Mouse (Mus musculus) limb, embryonic 15.5 days (tissue): ENCODE measurements around the gene Hnrnpc. TPM values are rescaled to one million over a fixed set of nuclear protein-coding genes. Genes with fewer than 3 reads are reported as not detected.

Experiments
- ATAC-seq: fragments of 200-750 bp; cut with Nextera tagmentation; 2 replicates; pipeline ENCODE4 v1.8.0; 2017; ENCODE audit warnings: low read depth, moderate TSS enrichment; ENCODE audit not compliant: insufficient number of reproducible peaks, low FRiP score, low TSS enrichment
- H3K27ac ChIP-seq: fragments of 300-500 bp; sonication (generic); 2 replicates; pipeline ENCODE4 v1.5.1; 2015; ENCODE audit warnings: moderate library complexity, mild to moderate bottlenecking, inconsistent platforms
- H3K27me3 ChIP-seq: fragments of 300-500 bp; sonication (generic); 2 replicates; pipeline ENCODE4 v1.6.1; 2015; ENCODE audit warnings: inconsistent platforms
- H3K36me3 ChIP-seq: fragments of 300-500 bp; sonication (generic); 2 replicates; pipeline ENCODE4 v1.6.1; 2015; ENCODE audit warnings: inconsistent platforms
- H3K4me1 ChIP-seq: fragments of 300-500 bp; sonication (generic); 2 replicates; pipeline ENCODE4 v1.6.1; 2015; ENCODE audit warnings: inconsistent platforms
- H3K4me2 ChIP-seq: fragments of 300-500 bp; sonication (generic); 2 replicates; pipeline ENCODE4 v1.6.1; 2015; ENCODE audit warnings: mild to moderate bottlenecking, inconsistent platforms
- H3K4me3 ChIP-seq: fragments of 300-500 bp; sonication (generic); 2 replicates; pipeline ENCODE4 v1.5.1; 2015; ENCODE audit warnings: mild to moderate bottlenecking, inconsistent platforms
- H3K9ac ChIP-seq: fragments of 300-500 bp; sonication (generic); 2 replicates; pipeline ENCODE4 v1.6.1; 2015; ENCODE audit warnings: inconsistent platforms
- H3K9me3 ChIP-seq: fragments of 300-500 bp; sonication (generic); 2 replicates; pipeline ENCODE4 v1.6.1; 2016; ENCODE audit warnings: inconsistent platforms
- WGBS: fragments of 180-500 bp; shearing (Covaris S2); methylation state at CpG from one replicate; pipeline ENCODE4 v1.1.7; 2015; 5-methylcytosine and 5-hydroxymethylcytosine counted together
- polyA plus RNA-seq: library from polyadenylated mRNA; unstranded; fragments of >200 nt; fragmentation: Nextera tagmentation; extraction: Ambion mirVana; gene quantifications from 2 replicates; pipeline ENCODE4 v1.2.1, GENCODE M21; 2015

Gene Hnrnpc
- 520 and 558 TPM in 2 replicates for polyA plus RNA-seq

- Histone ChIP-seq H3K9me3 (no peaks in the 10 kb centered on the region), H3K4me1 (peaks cover 25% of the 10 kb centered on the region), H3K27ac (peak within 1 kb of the TSS; percentile 97), H3K36me3 (peaks cover 9% of the 10 kb centered on the region), H3K27me3 (no peaks in the 10 kb centered on the region), H3K4me3 (peak within 1 kb of the TSS; percentile 87), H3K9ac (peak within 1 kb of the TSS; percentile 97), H3K4me2 (peak within 1 kb of the TSS; percentile 59)
- ATAC-seq = peak; percentile 98
- WGBS = under 1% methylated on average over 50 of the region's 50 CpGs
Measured at GRCm38 (mm10) chr14:52103856-52104676, at the start of gene Hnrnpc. Hnrnpc (minus strand) TSS chr14:52104028.

- Histone ChIP-seq H3K36me3 (no peaks in the 10 kb centered on the region), H3K27ac (no peak overlapping the region), H3K9ac (no peak overlapping the region), H3K4me3 (no peak overlapping the region), H3K27me3 (no peaks in the 10 kb centered on the region), H3K4me2 (no peak overlapping the region), H3K4me1 (no peaks in the 10 kb centered on the region), H3K9me3 (no peaks in the 10 kb centered on the region)
- no peak for ATAC-seq
- 66% methylated on average over 3 of the region's 3 CpGs for WGBS
Measured at GRCm38 (mm10) chr14:52152613-52153012, 48.8 kb upstream of the Hnrnpc start.

- Histone ChIP-seq H3K4me3 (no peak overlapping the region), H3K36me3 (no peaks in the 10 kb centered on the region), H3K4me1 (no peaks in the 10 kb centered on the region), H3K9ac (no peak overlapping the region), H3K27ac (no peak overlapping the region), H3K9me3 (no peaks in the 10 kb centered on the region), H3K4me2 (no peak overlapping the region), H3K27me3 (no peaks in the 10 kb centered on the region)
- ATAC-seq = no peak
- 30% methylated on average over 7 of the region's 7 CpGs for WGBS
Measured at GRCm38 (mm10) chr14:52152179-52152578, 48.4 kb upstream of the Hnrnpc start.

- Histone ChIP-seq H3K4me3 (no peak overlapping the region), H3K4me2 (no peak overlapping the region), H3K4me1 (no peaks in the 10 kb centered on the region), H3K36me3 (no peaks in the 10 kb centered on the region), H3K9me3 (no peaks in the 10 kb centered on the region), H3K27ac (no peak overlapping the region), H3K27me3 (no peaks in the 10 kb centered on the region), H3K9ac (no peak overlapping the region)
- 45% methylated on average over 4 of the region's 4 CpGs for WGBS
- no peak for ATAC-seq
Measured at GRCm38 (mm10) chr14:52149888-52150287, 46.1 kb upstream of the Hnrnpc start.

GRCm38 (mm10) chr14:52146540-52146939 is 42.7 kb upstream of the Hnrnpc start:
- no peak overlapping the region for H3K9ac ChIP-seq
- no peaks in the 10 kb centered on the region for H3K4me1 ChIP-seq
- H3K36me3 ChIP-seq = no peaks in the 10 kb centered on the region
- H3K4me2 ChIP-seq = no peak overlapping the region
- ATAC-seq = no peak
- H3K27me3 ChIP-seq = no peaks in the 10 kb centered on the region
- H3K27ac ChIP-seq = no peak overlapping the region
- no peak overlapping the region for H3K4me3 ChIP-seq
- WGBS = 68% methylated on average over 4 of the region's 4 CpGs
- no peaks in the 10 kb centered on the region for H3K9me3 ChIP-seq

GRCm38 (mm10) chr14:52144165-52144564 is 40.3 kb upstream of the Hnrnpc start:
- ATAC-seq = no peak
- H3K4me3 ChIP-seq = no peak overlapping the region
- no peaks in the 10 kb centered on the region for H3K9me3 ChIP-seq
- H3K4me1 ChIP-seq = peaks cover 9% of the 10 kb centered on the region
- H3K36me3 ChIP-seq = no peaks in the 10 kb centered on the region
- no peak overlapping the region for H3K27ac ChIP-seq
- no peaks in the 10 kb centered on the region for H3K27me3 ChIP-seq
- 59% methylated on average over 4 of the region's 4 CpGs for WGBS
- H3K4me2 ChIP-seq = no peak overlapping the region
- H3K9ac ChIP-seq = no peak overlapping the region

- 65% methylated on average over 16 of the region's 16 CpGs for WGBS
- no peak for ATAC-seq
- no peak overlapping the region for H3K9ac ChIP-seq
- H3K27me3 ChIP-seq = no peaks in the 10 kb centered on the region
- H3K4me1 ChIP-seq = peaks cover 9% of the 10 kb centered on the region
- H3K4me2 ChIP-seq = 0 out of 2 replicates have a peak overlapping the region, but pooled peaks have one; percentile 29
- no peaks in the 10 kb centered on the region for H3K9me3 ChIP-seq
- no peaks in the 10 kb centered on the region for H3K36me3 ChIP-seq
- H3K27ac ChIP-seq = no peak overlapping the region
- H3K4me3 ChIP-seq = no peak overlapping the region
Measured at GRCm38 (mm10) chr14:52141445-52142127, 37.8 kb upstream of the Hnrnpc start.

GRCm38 (mm10) chr14:52140577-52141444 is 37.0 kb upstream of the Hnrnpc start:
- no peak overlapping the region for H3K27ac ChIP-seq
- H3K9ac ChIP-seq = no peak overlapping the region
- H3K36me3 ChIP-seq = no peaks in the 10 kb centered on the region
- no peak for ATAC-seq
- H3K27me3 ChIP-seq = no peaks in the 10 kb centered on the region
- H3K4me3 ChIP-seq = no peak overlapping the region
- WGBS = 27% methylated on average over 19 of the region's 19 CpGs
- peak overlapping the region; percentile 29 for H3K4me2 ChIP-seq
- peaks cover 9% of the 10 kb centered on the region for H3K4me1 ChIP-seq
- no peaks in the 10 kb centered on the region for H3K9me3 ChIP-seq

- H3K27ac ChIP-seq = no peak overlapping the region
- 75% methylated on average over 5 of the region's 5 CpGs for WGBS
- ATAC-seq = no peak
- no peak overlapping the region for H3K9ac ChIP-seq
- H3K4me3 ChIP-seq = no peak overlapping the region
- H3K36me3 ChIP-seq = no peaks in the 10 kb centered on the region
- no peak overlapping the region for H3K4me2 ChIP-seq
- H3K9me3 ChIP-seq = no peaks in the 10 kb centered on the region
- H3K27me3 ChIP-seq = no peaks in the 10 kb centered on the region
- no peaks in the 10 kb centered on the region for H3K4me1 ChIP-seq
Measured at GRCm38 (mm10) chr14:52133584-52133983, 29.8 kb upstream of the Hnrnpc start.

GRCm38 (mm10) chr14:52124636-52125035 is 20.8 kb upstream of the Hnrnpc start:
- Histone ChIP-seq H3K4me1 (no peaks in the 10 kb centered on the region), H3K36me3 (no peaks in the 10 kb centered on the region), H3K27me3 (no peaks in the 10 kb centered on the region), H3K4me2 (no peak overlapping the region), H3K9me3 (no peaks in the 10 kb centered on the region), H3K4me3 (no peak overlapping the region), H3K27ac (no peak overlapping the region), H3K9ac (no peak overlapping the region)
- no peak for ATAC-seq
- WGBS = 89% methylated on average over 3 of the region's 3 CpGs

- Histone ChIP-seq H3K9me3 (no peaks in the 10 kb centered on the region), H3K27ac (no peak overlapping the region), H3K4me2 (no peak overlapping the region), H3K9ac (no peak overlapping the region), H3K4me3 (no peak overlapping the region), H3K36me3 (no peaks in the 10 kb centered on the region), H3K4me1 (no peaks in the 10 kb centered on the region), H3K27me3 (no peaks in the 10 kb centered on the region)
- 16% methylated on average over 4 of the region's 4 CpGs for WGBS
- no peak for ATAC-seq
Measured at GRCm38 (mm10) chr14:52123918-52124317, 20.1 kb upstream of the Hnrnpc start.
